Mouse (Mus musculus): Measurements from ENCODE around the gene Bckdha. TPM values are rescaled to one million over a fixed set of nuclear protein-coding genes. Genes with fewer than 3 reads are reported as not detected.

Bckdha gene
- polyA plus RNA-seq, 2 experiments: 17.3 to 20.1 TPM

GRCm38 (mm10) chr7:25657785-25658184, 996 bp downstream of the Bckdha start:
- DNase-seq (ENCODE audit: low read depth in 3 of 3, low spot score in 3 of 3) (no peak), ATAC-seq (ENCODE audit: insufficient read depth) (no peak)
- Histone ChIP-seq H3K4me1 (replicated peaks; ENCODE audit: control insufficient read depth in 2 of 2, insufficient read depth in 2 of 2, low read length in 1 of 2) (peaks cover 7 to 17% of the 10 kb centered on the region in 2 experiments), H3K4me2 (ENCODE audit: low read depth) (peak overlapping the region; percentile 93), H3K9me3 (ENCODE audit: control insufficient read depth, low read length) (no peaks in the 10 kb centered on the region), H3K27me3 (ENCODE audit: control insufficient read depth, insufficient read depth, low read length) (no peaks in the 10 kb centered on the region), H3K36me3 (replicated peaks; ENCODE audit: control insufficient read depth, insufficient read depth, low read depth) (no peaks in the 10 kb centered on the region), H3K9ac (replicated peaks) (peak overlapping the region; percentile 62), H3K4me3 (ENCODE audit: insufficient read depth in 1 of 2, low read depth in 2 of 2, low read length in 2 of 2) (peak overlapping the region; percentile 78), H3K27ac (no peak overlapping the region)
- 30% methylated on average over 10 of the region's 10 CpGs for WGBS (ENCODE audit: insufficient replicate concordance)
- no peak for TF ChIP-seq CTCF (IDR thresholded peaks at IDR 0.05; ENCODE audit: low read depth)
- TF ChIP-seq EP300 (IDR thresholded peaks at IDR 0.05; ENCODE audit: low read depth): no peak

GRCm38 (mm10) chr7:25655601-25656428, 3.0 kb downstream of the Bckdha start:
- no peak for DNase-seq (ENCODE audit: low read depth in 3 of 3, low spot score in 3 of 3)
- TF ChIP-seq EP300 (IDR thresholded peaks at IDR 0.05; ENCODE audit: low read depth) (no peak), CTCF (IDR thresholded peaks at IDR 0.05; ENCODE audit: low read depth) (no peak)
- H3K9ac ChIP-seq (replicated peaks): no peak overlapping the region

GRCm38 (mm10) chr7:25652244-25652759, 6.5 kb downstream of the Bckdha start:
- 28% methylated on average over 12 of the region's 12 CpGs for WGBS (ENCODE audit: insufficient replicate concordance)
- Histone ChIP-seq H3K36me3 (replicated peaks; ENCODE audit: control insufficient read depth, insufficient read depth, low read depth) (no peaks in the 10 kb centered on the region), H3K9me3 (ENCODE audit: control insufficient read depth, low read length) (no peaks in the 10 kb centered on the region), H3K27me3 (ENCODE audit: control insufficient read depth, insufficient read depth, low read length) (no peaks in the 10 kb centered on the region), H3K4me2 (ENCODE audit: low read depth) (no peak overlapping the region), H3K9ac (replicated peaks) (no peak overlapping the region), H3K4me1 (replicated peaks; ENCODE audit: control insufficient read depth in 2 of 2, insufficient read depth in 2 of 2, low read length in 1 of 2) (peaks cover 0 to 12% of the 10 kb centered on the region in 2 experiments), H3K27ac (no peak overlapping the region), H3K4me3 (ENCODE audit: insufficient read depth in 1 of 2, low read depth in 2 of 2, low read length in 2 of 2) (no peak overlapping the region)
- no peak for TF ChIP-seq EP300 (IDR thresholded peaks at IDR 0.05; ENCODE audit: low read depth)
- no peak for TF ChIP-seq CTCF (IDR thresholded peaks at IDR 0.05; ENCODE audit: low read depth)
- DNase-seq (ENCODE audit: low read depth in 3 of 3, low spot score in 3 of 3) (no peak), ATAC-seq (ENCODE audit: insufficient read depth) (no peak)

More at GRCm38 (mm10) chr7:25655601-25656428, 3.0 kb downstream of the Bckdha start:
- 58% methylated on average over 11 of the region's 11 CpGs for WGBS (ENCODE audit: insufficient replicate concordance)
- no peak overlapping the region for H3K4me3 ChIP-seq (ENCODE audit: insufficient read depth in 1 of 2, low read depth in 2 of 2, low read length in 2 of 2)
- H3K4me1 ChIP-seq (replicated peaks; ENCODE audit: control insufficient read depth in 2 of 2, insufficient read depth in 2 of 2, low read length in 1 of 2): peaks cover 7 to 19% of the 10 kb centered on the region in 2 experiments
- H3K36me3 ChIP-seq (replicated peaks; ENCODE audit: control insufficient read depth, insufficient read depth, low read depth): no peaks in the 10 kb centered on the region
- ATAC-seq (ENCODE audit: insufficient read depth): no peak
- no peaks in the 10 kb centered on the region for H3K9me3 ChIP-seq (ENCODE audit: control insufficient read depth, low read length)
- no peak overlapping the region for H3K27ac ChIP-seq
- H3K27me3 ChIP-seq (ENCODE audit: control insufficient read depth, insufficient read depth, low read length): no peaks in the 10 kb centered on the region
- H3K4me2 ChIP-seq (ENCODE audit: low read depth): no peak overlapping the region

- H3K27me3 ChIP-seq (ENCODE audit: control insufficient read depth, insufficient read depth, low read length): no peaks in the 10 kb centered on the region
- ATAC-seq (ENCODE audit: insufficient read depth) (no peak), DNase-seq (ENCODE audit: low read depth in 3 of 3, low spot score in 3 of 3) (no peak)
- peak; percentile 34; the same call in 1 of the 2 replicates for TF ChIP-seq CTCF (IDR thresholded peaks at IDR 0.05; ENCODE audit: low read depth)
- no peak for TF ChIP-seq EP300 (IDR thresholded peaks at IDR 0.05; ENCODE audit: low read depth)
- H3K4me2 ChIP-seq (ENCODE audit: low read depth): no peak overlapping the region
- no peak overlapping the region for H3K4me3 ChIP-seq (ENCODE audit: insufficient read depth in 1 of 2, low read depth in 2 of 2, low read length in 2 of 2)
- H3K9me3 ChIP-seq (ENCODE audit: control insufficient read depth, low read length): no peaks in the 10 kb centered on the region
- no peaks in the 10 kb centered on the region for H3K36me3 ChIP-seq (replicated peaks; ENCODE audit: control insufficient read depth, insufficient read depth, low read depth)
- no peak overlapping the region for H3K9ac ChIP-seq (replicated peaks)
- no peak overlapping the region for H3K27ac ChIP-seq
- WGBS (ENCODE audit: insufficient replicate concordance): 25% methylated on average over 8 of the region's 8 CpGs
- peaks cover 0 to 12% of the 10 kb centered on the region in 2 experiments; a peak in 3 of 4 replicates for H3K4me1 ChIP-seq (replicated peaks; ENCODE audit: control insufficient read depth in 2 of 2, insufficient read depth in 2 of 2, low read length in 1 of 2)
Observed at GRCm38 (mm10) chr7:25651281-25651680, 7.5 kb downstream of the Bckdha start.

- ATAC-seq (ENCODE audit: insufficient read depth): no peak
- Histone ChIP-seq H3K4me1 (replicated peaks; ENCODE audit: control insufficient read depth in 2 of 2, insufficient read depth in 2 of 2, low read length in 1 of 2) (peaks cover 0 to 8% of the 10 kb centered on the region in 2 experiments; a peak in 2 of 4 replicates), H3K9ac (replicated peaks) (no peak overlapping the region), H3K27me3 (ENCODE audit: control insufficient read depth, insufficient read depth, low read length) (no peaks in the 10 kb centered on the region), H3K4me2 (ENCODE audit: low read depth) (no peak overlapping the region), H3K27ac (no peak overlapping the region; the same call in 1 of the 2 replicates), H3K36me3 (replicated peaks; ENCODE audit: control insufficient read depth, insufficient read depth, low read depth) (no peaks in the 10 kb centered on the region), H3K9me3 (ENCODE audit: control insufficient read depth, low read length) (no peaks in the 10 kb centered on the region), H3K4me3 (ENCODE audit: insufficient read depth in 1 of 2, low read depth in 2 of 2, low read length in 2 of 2) (no peak overlapping the region)
- TF ChIP-seq CTCF (IDR thresholded peaks at IDR 0.05; ENCODE audit: low read depth) (no peak), EP300 (IDR thresholded peaks at IDR 0.05; ENCODE audit: low read depth) (no peak)
- 15% methylated on average over 5 of the region's 5 CpGs for WGBS (ENCODE audit: insufficient replicate concordance)
- DNase-seq (ENCODE audit: low read depth in 3 of 3, low spot score in 3 of 3): no peak
Observed at GRCm38 (mm10) chr7:25649839-25650238, 8.9 kb downstream of the Bckdha start.

Data from liver, embryonic 14.5 days (tissue).